Mouse (Mus musculus) liver, adult 2 months (tissue): Measurements from ENCODE around the gene Tmem223.

Experiments used
- CTCF ChIP-seq: fragments of 200-500 bp; IDR thresholded peaks from 2 replicates; pipeline ENCODE4 v1.5.1; 2011; ENCODE audit warnings: low read depth, low read length, control low read depth
- POLR2A ChIP-seq: fragments of 200-500 bp; IDR thresholded peaks from 2 replicates; pipeline ENCODE4 v1.6.1; 2011; ENCODE audit warnings: low read length, control low read depth; ENCODE audit not compliant: insufficient read depth; ENCODE audit errors: extremely low read depth

- TF ChIP-seq CTCF (peak; percentile 19; the same call in 1 of the 2 replicates), POLR2A (no peak)
These were observed 15.4 kb downstream of the Tmem223 start, which contains the start of gene Taf6l for GRCm38 (mm10) chr19:8786008-8786781.
